Mouse (Mus musculus) mature B cell (primary cell): ENCODE results near the gene Camk1d.

Experiments used
- in situ Hi-C: fragments of 300-500 bp; cut with MboI; formaldehyde crosslinking; loops from 2 replicates; pipeline ENCODE4 v1.14.3; 2019

Gene Camk1d

GRCm38 (mm10) chr2:5709911-5710310 lies 4.4 kb downstream of the Camk1d start:
- in situ Hi-C loops = loop anchor here (10.0 kb wide), 1 partner anchor 95 kb away; no protein-coding TSS in a partner anchor

- in situ Hi-C loops = no loop called here
Observed at GRCm38 (mm10) chr2:5707871-5708733, 6.2 kb downstream of the Camk1d start.

GRCm38 (mm10) chr2:5706618-5707017 lies 7.7 kb downstream of the Camk1d start:
- in situ Hi-C loops = no loop called here

- in situ Hi-C loops = no loop called here
Observed at GRCm38 (mm10) chr2:5702370-5702769, 11.9 kb downstream of the Camk1d start.

- in situ Hi-C loops = no loop called here
Observed at GRCm38 (mm10) chr2:5700931-5701330, 13.4 kb downstream of the Camk1d start.

GRCm38 (mm10) chr2:5698451-5698850 lies 15.9 kb downstream of the Camk1d start:
- in situ Hi-C loops = no loop called here

- in situ Hi-C loops = no loop called here
Observed at GRCm38 (mm10) chr2:5694094-5694493, 20.2 kb downstream of the Camk1d start.

GRCm38 (mm10) chr2:5691729-5692128 lies 22.6 kb downstream of the Camk1d start:
- in situ Hi-C loops = no loop called here

- in situ Hi-C loops = no loop called here
Observed at GRCm38 (mm10) chr2:5683366-5683765, 30.9 kb downstream of the Camk1d start.

GRCm38 (mm10) chr2:5681909-5682308 lies 32.4 kb downstream of the Camk1d start:
- in situ Hi-C loops = no loop called here

GRCm38 (mm10) chr2:5681302-5681701 lies 33.0 kb downstream of the Camk1d start:
- in situ Hi-C loops = no loop called here

- in situ Hi-C loops = no loop called here
Observed at GRCm38 (mm10) chr2:5679055-5679454, 35.3 kb downstream of the Camk1d start.

- in situ Hi-C loops = no loop called here
Observed at GRCm38 (mm10) chr2:5677472-5677871, 36.8 kb downstream of the Camk1d start.

- in situ Hi-C loops = no loop called here
Observed at GRCm38 (mm10) chr2:5676786-5677185, 37.5 kb downstream of the Camk1d start.

GRCm38 (mm10) chr2:5676143-5676483 lies 38.2 kb downstream of the Camk1d start:
- in situ Hi-C loops = no loop called here

GRCm38 (mm10) chr2:5675431-5676142 lies 38.7 kb downstream of the Camk1d start:
- in situ Hi-C loops = no loop called here

GRCm38 (mm10) chr2:5674512-5674911 lies 39.8 kb downstream of the Camk1d start:
- in situ Hi-C loops = no loop called here

GRCm38 (mm10) chr2:5673816-5674215 lies 40.5 kb downstream of the Camk1d start:
- in situ Hi-C loops = no loop called here

GRCm38 (mm10) chr2:5672906-5673589 lies 41.3 kb downstream of the Camk1d start:
- in situ Hi-C loops = no loop called here

GRCm38 (mm10) chr2:5670146-5670545 lies 44.2 kb downstream of the Camk1d start:
- in situ Hi-C loops = no loop called here

- in situ Hi-C loops = no loop called here
Observed at GRCm38 (mm10) chr2:5669498-5670040, 44.7 kb downstream of the Camk1d start.

GRCm38 (mm10) chr2:5668940-5669339 lies 45.4 kb downstream of the Camk1d start:
- in situ Hi-C loops = no loop called here
